Mouse (Mus musculus) MEL (cell line): Measurements from ENCODE around the gene Nfkbib. TPM values are rescaled to one million over a fixed set of nuclear protein-coding genes. Genes with fewer than 3 reads are reported as not detected.

Source experiments
- DNase-seq: peaks from one replicate; pipeline ENCODE4 v3.0.0; 2011; ENCODE audit warnings: low read depth, low spot score
- H3K27ac ChIP-seq: 2 replicates; pipeline ENCODE4 v1.5.1; 2012; ENCODE audit warnings: low read depth, mild to moderate bottlenecking, control low read depth, low read length, moderate library complexity; ENCODE audit not compliant: control insufficient read depth
- H3K27me3 ChIP-seq, 2 experiments: fragments of 150-350 bp in 1 of 2; sonication (generic) in 1 of 2; 2 replicates each; pipeline ENCODE4 v1.6.1; 2012; ENCODE audit warnings: low read length in 2 of 2, mild to moderate bottlenecking in 2 of 2, improper control_type of control experiment in 1 of 2, moderate library complexity in 1 of 2; ENCODE audit not compliant: insufficient read depth in 2 of 2, control insufficient read depth in 1 of 2
- H3K36me3 ChIP-seq, 2 experiments: 2 replicates each; pipeline ENCODE4 v1.6.1; 2012 to 2014; ENCODE audit warnings: low read length in 2 of 2, improper control_type of control experiment in 1 of 2, inconsistent platforms in 1 of 2, mild to moderate bottlenecking in 1 of 2; ENCODE audit not compliant: insufficient read depth in 2 of 2, control insufficient read depth in 1 of 2
- H3K4me1 ChIP-seq, 2 experiments: fragments of 150-350 bp in 1 of 2; sonication (generic) in 1 of 2; 2 replicates each; pipeline ENCODE4 v1.6.1; 2012; ENCODE audit warnings: low read length in 2 of 2, improper control_type of control experiment in 1 of 2, mild to moderate bottlenecking in 1 of 2; ENCODE audit not compliant: insufficient read depth in 2 of 2, control insufficient read depth in 1 of 2
- H3K4me3 ChIP-seq, 2 experiments: fragments of 150-350 bp in 1 of 2; sonication (generic) in 1 of 2; 2 replicates each; pipeline ENCODE4 v1.5.1; 2012; ENCODE audit warnings: low read depth in 2 of 2, low read length in 2 of 2, mild to moderate bottlenecking in 2 of 2, moderate library complexity in 2 of 2, control low read depth in 1 of 2, improper control_type of control experiment in 1 of 2; ENCODE audit not compliant: control insufficient read depth in 1 of 2, insufficient read depth in 1 of 2
- H3K79me2 ChIP-seq: 2 replicates; pipeline ENCODE4 v1.6.1; 2012; ENCODE audit warnings: mild to moderate bottlenecking, low read length, moderate library complexity; ENCODE audit not compliant: control insufficient read depth, poor library complexity, insufficient read depth
- H3K9ac ChIP-seq: 2 replicates; pipeline ENCODE4 v1.6.1; 2012; ENCODE audit warnings: low read depth, mild to moderate bottlenecking, control low read depth, low read length, moderate library complexity; ENCODE audit not compliant: control insufficient read depth, poor library complexity, severe bottlenecking
- H3K9me3 ChIP-seq: fragments of 150-350 bp; sonication (generic); replicated peaks from 2 replicates; pipeline ENCODE4 v1.6.1; 2012; ENCODE audit warnings: mild to moderate bottlenecking, low read length, improper control_type of control experiment, moderate library complexity; ENCODE audit not compliant: insufficient read depth
- BHLHE40 ChIP-seq: IDR thresholded peaks from 2 replicates; pipeline ENCODE4 v1.6.1; 2012; ENCODE audit warnings: low read depth, mild to moderate bottlenecking, inconsistent platforms, low read length, improper control_type of control experiment, borderline replicate concordance
- E2F4 ChIP-seq: IDR thresholded peaks from 2 replicates; pipeline ENCODE4 v1.6.1; 2011; ENCODE audit warnings: low read depth, low read length, improper control_type of control experiment, borderline replicate concordance
- ETS1 ChIP-seq: IDR thresholded peaks from 2 replicates; pipeline ENCODE4 v1.6.1; 2012; ENCODE audit warnings: low read depth, mild to moderate bottlenecking, inconsistent platforms, low read length, improper control_type of control experiment, moderate library complexity
- GABPA ChIP-seq: IDR thresholded peaks from 2 replicates; pipeline ENCODE4 v1.6.1; 2012; ENCODE audit warnings: low read depth, mild to moderate bottlenecking, inconsistent platforms, low read length, improper control_type of control experiment, moderate library complexity
- GATA1 ChIP-seq: IDR thresholded peaks from 2 replicates; pipeline ENCODE4 v1.6.1; 2011; ENCODE audit warnings: low read depth, low read length, improper control_type of control experiment
- HCFC1 ChIP-seq: IDR thresholded peaks from 2 replicates; pipeline ENCODE4 v1.6.1; 2012; ENCODE audit warnings: low read depth, mild to moderate bottlenecking, inconsistent platforms, low read length, improper control_type of control experiment, moderate library complexity
- MAFK ChIP-seq: IDR thresholded peaks from 2 replicates; pipeline ENCODE4 v1.6.1; 2011; ENCODE audit warnings: low read depth, mild to moderate bottlenecking, low read length, improper control_type of control experiment, borderline replicate concordance
- MAZ ChIP-seq: IDR thresholded peaks from 2 replicates; pipeline ENCODE4 v1.6.1; 2012; ENCODE audit warnings: low read depth, mild to moderate bottlenecking, inconsistent platforms, low read length, improper control_type of control experiment
- MXI1 ChIP-seq: IDR thresholded peaks from 2 replicates; pipeline ENCODE4 v1.6.1; 2011; ENCODE audit warnings: mild to moderate bottlenecking, low read depth, low read length, improper control_type of control experiment
- MYB ChIP-seq: IDR thresholded peaks from 2 replicates; pipeline ENCODE4 v1.6.1; 2011; ENCODE audit warnings: mild to moderate bottlenecking, low read depth, low read length, improper control_type of control experiment
- MYC ChIP-seq: IDR thresholded peaks from 2 replicates; pipeline ENCODE4 v1.6.1; 2011; ENCODE audit warnings: low read depth, mild to moderate bottlenecking, low read length, improper control_type of control experiment, moderate library complexity
- NRF1 ChIP-seq: IDR thresholded peaks from 2 replicates; pipeline ENCODE4 v1.6.1; 2014; ENCODE audit warnings: low read depth, mild to moderate bottlenecking, inconsistent platforms, low read length, improper control_type of control experiment, moderate library complexity; ENCODE audit not compliant: poor library complexity, insufficient read depth, severe bottlenecking
- POLR2AphosphoS5 ChIP-seq: IDR thresholded peaks from 2 replicates; pipeline ENCODE4 v1.6.1; 2012; ENCODE audit warnings: low read depth, borderline replicate concordance, mild to moderate bottlenecking, inconsistent platforms, low read length, moderate library complexity, mixed read lengths
- TAL1 ChIP-seq: IDR thresholded peaks from 2 replicates; pipeline ENCODE4 v1.6.1; 2012; ENCODE audit warnings: mild to moderate bottlenecking, inconsistent platforms, low read length, moderate library complexity, mixed read lengths
- USF2 ChIP-seq, 2 experiments: IDR thresholded peaks; 2 replicates each; pipeline ENCODE4 v1.6.1; 2011 to 2012; ENCODE audit warnings: improper control_type of control experiment in 2 of 2, low read length in 2 of 2, borderline replicate concordance in 1 of 2, inconsistent platforms in 1 of 2, low read depth in 1 of 2, mild to moderate bottlenecking in 1 of 2; ENCODE audit not compliant: insufficient read depth in 1 of 2
- ZC3H11A ChIP-seq: IDR thresholded peaks from 2 replicates; pipeline ENCODE4 v1.6.1; 2012; ENCODE audit warnings: low read depth, mild to moderate bottlenecking, inconsistent platforms, low read length, improper control_type of control experiment
- ZKSCAN1 ChIP-seq: IDR thresholded peaks from 2 replicates; pipeline ENCODE4 v1.6.1; 2012; ENCODE audit warnings: low read depth, mild to moderate bottlenecking, inconsistent platforms, low read length, improper control_type of control experiment, moderate library complexity
- ZNF384 ChIP-seq: IDR thresholded peaks from 2 replicates; pipeline ENCODE4 v1.6.1; 2012; ENCODE audit warnings: low read depth, mild to moderate bottlenecking, inconsistent platforms, low read length, improper control_type of control experiment
- polyA plus RNA-seq, 2 experiments: library from polyadenylated mRNA; stranded (reverse) in 1 of 2; unstranded in 1 of 2; fragments of >175 nt in 1 of 2; fragments of >200 nt in 1 of 2; gene quantifications; 2 replicates each; pipeline versions ENCODE4 v1.2.1 to v1.2.4; 2012; ENCODE audit warnings: low replicate concordance in 2 of 2, low read depth in 1 of 2; ENCODE audit not compliant: insufficient read length in 2 of 2, insufficient read depth in 1 of 2, missing spikeins in 1 of 2
- total RNA-seq: library from RNA; depleted of rRNA; stranded (reverse); fragments of 300-350 nt; gene quantifications from 2 replicates; pipeline ENCODE4 v1.2.3, GENCODE M21; 2012

Nfkbib gene
- total and polyA plus RNA-seq, 3 experiments, result 32.9 to 52.7 TPM; not detected in 1

GRCm38 (mm10) chr7:28773163-28773562 is 5.9 kb upstream of the Nfkbib start:
- no peak for TF ChIP-seq ZC3H11A
- TF ChIP-seq ZNF384, result no peak
- no peak for TF ChIP-seq MAFK
- no peak for TF ChIP-seq E2F4
- no peak for DNase-seq
- Histone ChIP-seq H3K9ac (no peak overlapping the region), H3K4me1 (peaks cover 21 to 24% of the 10 kb centered on the region in 2 experiments), H3K9me3 (no peaks in the 10 kb centered on the region), H3K27me3 (no peaks in the 10 kb centered on the region), H3K36me3 (peaks cover 1 to 20% of the 10 kb centered on the region in 2 experiments; a peak in 3 of 4 replicates), H3K79me2 (peaks cover 4% of the 10 kb centered on the region), H3K27ac (no peak overlapping the region), H3K4me3 (no peak overlapping the region)

- no peak for DNase-seq
- H3K9ac ChIP-seq, result no peak overlapping the region
- TF ChIP-seq MYC, result no peak
- TF ChIP-seq MAZ, result no peak
- TF ChIP-seq ZNF384, result no peak
- no peak for TF ChIP-seq USF2 (IDR thresholded peaks at IDR 0.05; ENCODE audit: borderline replicate concordance in 1 of 2, insufficient read depth in 1 of 2, low read depth in 1 of 2, low read length in 2 of 2)
- TF ChIP-seq ETS1, result no peak
- TF ChIP-seq MYB, result no peak
- no peak for TF ChIP-seq ZC3H11A
- TF ChIP-seq TAL1, result no peak
- TF ChIP-seq NRF1, result no peak
- TF ChIP-seq HCFC1, result no peak
- no peak for TF ChIP-seq GATA1
- TF ChIP-seq BHLHE40, result no peak
- TF ChIP-seq ZKSCAN1, result no peak
- no peak for TF ChIP-seq GABPA
- no peak for TF ChIP-seq POLR2AphosphoS5
- no peak for TF ChIP-seq MAFK
- no peak for TF ChIP-seq MXI1
- H3K4me1 ChIP-seq, result peaks cover 27 to 35% of the 10 kb centered on the region in 2 experiments
- no peaks in the 10 kb centered on the region for H3K27me3 ChIP-seq
- peaks cover 1 to 29% of the 10 kb centered on the region in 2 experiments; a peak in 3 of 4 replicates for H3K36me3 ChIP-seq
- H3K27ac ChIP-seq, result no peak overlapping the region
- peaks cover 9% of the 10 kb centered on the region for H3K79me2 ChIP-seq
- no peaks in the 10 kb centered on the region for H3K9me3 ChIP-seq
- H3K4me3 ChIP-seq, result no peak overlapping the region
Measured at GRCm38 (mm10) chr7:28771867-28772266, 4.6 kb upstream of the Nfkbib start.
